Mouse (Mus musculus): ENCODE results near the gene Tmem269. TPM values are rescaled to one million over a fixed set of nuclear protein-coding genes. Genes with fewer than 3 reads are reported as not detected.

The Tmem269 gene
- polyA plus RNA-seq, 1 experiment from 2014 or later: 0.10 TPM

- Histone ChIP-seq H3K4me3 (ENCODE audit: low read depth, low read length) (no peak overlapping the region), H3K4me1 (replicated peaks; ENCODE audit: control insufficient read depth, insufficient read depth, low read length) (no peaks in the 10 kb centered on the region), H3K4me2 (replicated peaks; ENCODE audit: low read depth) (no peak overlapping the region), H3K9ac (ENCODE audit: low read depth, low read length) (no peak overlapping the region), H3K27ac (ENCODE audit: low read depth, low read length) (no peak overlapping the region), H3K27me3 (replicated peaks; ENCODE audit: control insufficient read depth, insufficient read depth, low read length) (no peaks in the 10 kb centered on the region), H3K9me3 (ENCODE audit: control insufficient read depth) (no peaks in the 10 kb centered on the region), H3K36me3 (ENCODE audit: control insufficient read depth, insufficient read depth) (no peaks in the 10 kb centered on the region)
- no peak for ATAC-seq
- WGBS: 82% methylated on average over 6 of the region's 6 CpGs
- TF ChIP-seq CTCF (IDR thresholded peaks at IDR 0.05; ENCODE audit: low read depth): no peak
These were observed 28.6 kb downstream of the Tmem269 start for GRCm38 (mm10) chr4:119189392-119189791.

GRCm38 (mm10) chr4:119188060-119188785 lies 29.8 kb downstream of the Tmem269 start:
- Histone ChIP-seq H3K4me2 (replicated peaks; ENCODE audit: low read depth) (no peak overlapping the region), H3K4me1 (replicated peaks; ENCODE audit: control insufficient read depth, insufficient read depth, low read length) (no peaks in the 10 kb centered on the region), H3K27ac (ENCODE audit: low read depth, low read length) (no peak overlapping the region), H3K4me3 (ENCODE audit: low read depth, low read length) (no peak overlapping the region), H3K27me3 (replicated peaks; ENCODE audit: control insufficient read depth, insufficient read depth, low read length) (no peaks in the 10 kb centered on the region; the same call in 1 of the 2 replicates), H3K9ac (ENCODE audit: low read depth, low read length) (no peak overlapping the region), H3K9me3 (ENCODE audit: control insufficient read depth) (no peaks in the 10 kb centered on the region), H3K36me3 (ENCODE audit: control insufficient read depth, insufficient read depth) (no peaks in the 10 kb centered on the region)
- TF ChIP-seq CTCF (IDR thresholded peaks at IDR 0.05; ENCODE audit: low read depth): peak; percentile 55
- 35% methylated on average over 11 of the region's 11 CpGs for WGBS
- no peak for ATAC-seq

DNA sequence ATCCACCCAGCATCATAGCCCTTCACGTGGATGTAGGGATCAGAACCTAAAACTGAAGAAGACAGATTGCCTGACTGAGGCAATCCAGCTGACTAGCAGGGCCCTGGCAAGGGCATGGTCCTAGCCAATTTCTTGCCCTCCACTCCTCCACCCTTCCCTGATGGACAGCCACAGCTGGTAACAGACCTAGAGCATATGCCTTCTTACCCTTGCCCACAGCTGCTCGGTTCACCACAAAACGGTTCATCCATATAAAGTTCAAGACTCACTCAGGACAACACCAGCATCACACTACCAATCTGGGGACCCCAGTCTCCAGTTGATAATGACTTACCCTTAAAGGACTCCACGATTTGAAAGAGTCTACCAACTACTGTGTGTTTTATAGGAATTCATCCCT lies 32.2 kb downstream of the Tmem269 start:
- no peak for TF ChIP-seq CTCF (IDR thresholded peaks at IDR 0.05; ENCODE audit: low read depth)
- Histone ChIP-seq H3K27ac (ENCODE audit: low read depth, low read length) (no peak overlapping the region), H3K9me3 (ENCODE audit: control insufficient read depth) (no peaks in the 10 kb centered on the region), H3K36me3 (ENCODE audit: control insufficient read depth, insufficient read depth) (no peaks in the 10 kb centered on the region), H3K4me1 (replicated peaks; ENCODE audit: control insufficient read depth, insufficient read depth, low read length) (no peaks in the 10 kb centered on the region), H3K4me3 (ENCODE audit: low read depth, low read length) (no peak overlapping the region), H3K27me3 (replicated peaks; ENCODE audit: control insufficient read depth, insufficient read depth, low read length) (no peaks in the 10 kb centered on the region; the same call in 1 of the 2 replicates), H3K9ac (ENCODE audit: low read depth, low read length) (no peak overlapping the region), H3K4me2 (replicated peaks; ENCODE audit: low read depth) (no peak overlapping the region)
- 77% methylated on average over 4 of the region's 4 CpGs for WGBS
- no peak for ATAC-seq

GRCm38 (mm10) chr4:119183525-119183924 lies 34.5 kb downstream of the Tmem269 start:
- ATAC-seq: no peak
- 40% methylated on average over 1 of the region's 1 CpGs for WGBS

DNA sequence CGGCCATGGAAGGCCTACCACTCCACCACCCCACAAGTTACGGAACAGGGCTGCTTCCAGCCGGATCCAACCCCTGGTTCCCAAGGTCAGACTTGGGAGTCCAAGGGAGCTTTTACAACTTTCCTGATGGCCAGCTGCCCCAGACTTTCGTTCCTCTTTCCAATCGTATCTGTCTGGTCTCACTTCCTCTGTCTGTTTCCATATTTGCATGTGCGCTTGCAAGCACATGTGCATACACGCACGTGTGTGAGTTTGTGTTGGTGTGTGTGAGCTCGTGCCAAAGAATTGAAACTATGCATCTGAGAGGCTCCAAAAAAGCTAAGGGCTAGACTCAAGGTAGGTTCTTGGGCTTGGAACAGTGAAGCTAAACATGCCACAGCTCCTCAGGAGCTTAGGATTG lies 36.6 kb downstream of the Tmem269 start:
- Histone ChIP-seq H3K9ac (ENCODE audit: low read depth, low read length) (no peak overlapping the region), H3K27me3 (replicated peaks; ENCODE audit: control insufficient read depth, insufficient read depth, low read length) (no peaks in the 10 kb centered on the region; the same call in 1 of the 2 replicates), H3K4me3 (ENCODE audit: low read depth, low read length) (no peak overlapping the region), H3K4me2 (replicated peaks; ENCODE audit: low read depth) (no peak overlapping the region), H3K36me3 (ENCODE audit: control insufficient read depth, insufficient read depth) (no peaks in the 10 kb centered on the region), H3K27ac (ENCODE audit: low read depth, low read length) (no peak overlapping the region), H3K9me3 (ENCODE audit: control insufficient read depth) (no peaks in the 10 kb centered on the region), H3K4me1 (replicated peaks; ENCODE audit: control insufficient read depth, insufficient read depth, low read length) (no peaks in the 10 kb centered on the region)
- WGBS: 78% methylated on average over 9 of the region's 9 CpGs
- no peak for ATAC-seq
- no peak for TF ChIP-seq CTCF (IDR thresholded peaks at IDR 0.05; ENCODE audit: low read depth)

More at GRCm38 (mm10) chr4:119183525-119183924, 34.5 kb downstream of the Tmem269 start:
- Histone ChIP-seq H3K9me3 (ENCODE audit: control insufficient read depth) (no peaks in the 10 kb centered on the region), H3K4me3 (ENCODE audit: low read depth, low read length) (no peak overlapping the region), H3K36me3 (ENCODE audit: control insufficient read depth, insufficient read depth) (no peaks in the 10 kb centered on the region), H3K9ac (ENCODE audit: low read depth, low read length) (no peak overlapping the region), H3K27me3 (replicated peaks; ENCODE audit: control insufficient read depth, insufficient read depth, low read length) (no peaks in the 10 kb centered on the region; the same call in 1 of the 2 replicates), H3K4me1 (replicated peaks; ENCODE audit: control insufficient read depth, insufficient read depth, low read length) (no peaks in the 10 kb centered on the region), H3K4me2 (replicated peaks; ENCODE audit: low read depth) (no peak overlapping the region), H3K27ac (ENCODE audit: low read depth, low read length) (no peak overlapping the region)
- TF ChIP-seq CTCF (IDR thresholded peaks at IDR 0.05; ENCODE audit: low read depth): no peak

DNA sequence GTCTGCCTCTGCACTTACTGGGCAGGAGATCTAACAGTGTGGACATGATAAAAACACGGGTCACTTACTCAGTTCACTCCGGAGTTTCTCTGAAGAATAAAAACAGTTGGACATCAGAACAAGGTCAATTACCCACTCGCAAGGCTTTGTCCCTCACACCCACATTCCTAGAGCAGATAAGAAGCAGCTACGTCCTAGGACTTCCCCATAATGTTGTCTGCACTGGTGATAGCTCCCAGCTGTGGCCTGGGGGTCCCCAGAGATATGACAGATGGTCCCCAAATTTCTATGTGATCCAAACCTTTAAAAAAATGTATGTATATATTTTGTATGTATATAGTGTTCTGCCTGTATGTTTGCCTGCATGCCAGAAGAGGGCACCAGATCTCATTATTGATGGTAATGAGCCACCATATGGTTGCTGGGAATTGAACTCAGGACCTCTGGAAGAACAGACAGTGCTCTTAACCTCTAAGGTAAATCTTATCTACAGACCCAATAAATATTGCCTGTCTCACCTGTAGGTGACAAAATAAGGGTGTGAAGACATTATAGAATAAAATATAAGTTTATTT lies 37.8 kb downstream of the Tmem269 start:
- H3K4me2 ChIP-seq (replicated peaks; ENCODE audit: low read depth): no peak overlapping the region
- H3K4me3 ChIP-seq (ENCODE audit: low read depth, low read length): no peak overlapping the region
- ATAC-seq: no peak
- no peak overlapping the region for H3K9ac ChIP-seq (ENCODE audit: low read depth, low read length)
- no peaks in the 10 kb centered on the region; the same call in 1 of the 2 replicates for H3K27me3 ChIP-seq (replicated peaks; ENCODE audit: control insufficient read depth, insufficient read depth, low read length)
- 29% methylated on average over 4 of the region's 4 CpGs for WGBS
- no peaks in the 10 kb centered on the region for H3K4me1 ChIP-seq (replicated peaks; ENCODE audit: control insufficient read depth, insufficient read depth, low read length)
- H3K9me3 ChIP-seq (ENCODE audit: control insufficient read depth): no peaks in the 10 kb centered on the region
- no peak overlapping the region for H3K27ac ChIP-seq (ENCODE audit: low read depth, low read length)
- TF ChIP-seq CTCF (IDR thresholded peaks at IDR 0.05; ENCODE audit: low read depth): peak; percentile 40
- no peaks in the 10 kb centered on the region for H3K36me3 ChIP-seq (ENCODE audit: control insufficient read depth, insufficient read depth)

Data from intestine, postnatal 0 days (tissue).